Mouse (Mus musculus) urinary bladder, adult 18-20 months (tissue): ENCODE measurements at regions not wholly inside any gene's neighbourhood (a gene's known extent, or its start where the extent isn't known, plus 50 kb on each side); places are given as distances from the start of the nearest gene placed in this dataset.
A peak's percentile ranks its signal among the peaks of the same experiment; 100 is the strongest.

Experiments used
- DNase-seq, 2 experiments: peaks; one replicate each; pipeline ENCODE4 v3.0.0; 2022; ENCODE audit warnings: low spot score in 2 of 2, mixed read lengths in 2 of 2

GRCm38 (mm10) chr13:91370021-91370420 is 90.1 kb upstream of the Ssbp2 start:
- no peak for DNase-seq

- no peak for DNase-seq
Measured at GRCm38 (mm10) chr13:91370441-91370840, 89.6 kb upstream of the Ssbp2 start.

- DNase-seq, result peak; percentile 88 to 92
Measured at GRCm38 (mm10) chr13:91370886-91371595, 89.0 kb upstream of the Ssbp2 start.

GRCm38 (mm10) chr13:91371596-91371987 is 88.5 kb upstream of the Ssbp2 start:
- no peak for DNase-seq

GRCm38 (mm10) chr13:91372130-91372875 is 87.8 kb upstream of the Ssbp2 start:
- DNase-seq, result no peak

- DNase-seq, result no peak
Measured at GRCm38 (mm10) chr13:91374141-91374540, 85.9 kb upstream of the Ssbp2 start.

- no peak for DNase-seq
Measured at GRCm38 (mm10) chr13:91376556-91376955, 83.5 kb upstream of the Ssbp2 start.

- DNase-seq, result no peak
Measured at GRCm38 (mm10) chr13:91377428-91377827, 82.7 kb upstream of the Ssbp2 start.

GRCm38 (mm10) chr13:91377972-91378371 is 82.1 kb upstream of the Ssbp2 start:
- DNase-seq, result no peak

GRCm38 (mm10) chr13:91385393-91385792 is 74.7 kb upstream of the Ssbp2 start:
- DNase-seq, result no peak

GRCm38 (mm10) chr13:91387913-91388312 is 72.2 kb upstream of the Ssbp2 start:
- DNase-seq, result no peak

- DNase-seq, result no peak
Measured at GRCm38 (mm10) chr13:91403632-91404031, 56.5 kb upstream of the Ssbp2 start.

GRCm38 (mm10) chr13:91405027-91405426 is 55.1 kb upstream of the Ssbp2 start:
- no peak for DNase-seq

- no peak for DNase-seq
Measured at GRCm38 (mm10) chr13:91410116-91410515, 50.0 kb upstream of the Ssbp2 start.
